Mouse (Mus musculus): Measurements from ENCODE around the gene Sgms1. TPM values are rescaled to one million over a fixed set of nuclear protein-coding genes. Genes with fewer than 3 reads are reported as not detected.

The Sgms1 gene
- polyA plus RNA-seq, 1 experiment from 2014 or later = 45.0 TPM

DNA sequence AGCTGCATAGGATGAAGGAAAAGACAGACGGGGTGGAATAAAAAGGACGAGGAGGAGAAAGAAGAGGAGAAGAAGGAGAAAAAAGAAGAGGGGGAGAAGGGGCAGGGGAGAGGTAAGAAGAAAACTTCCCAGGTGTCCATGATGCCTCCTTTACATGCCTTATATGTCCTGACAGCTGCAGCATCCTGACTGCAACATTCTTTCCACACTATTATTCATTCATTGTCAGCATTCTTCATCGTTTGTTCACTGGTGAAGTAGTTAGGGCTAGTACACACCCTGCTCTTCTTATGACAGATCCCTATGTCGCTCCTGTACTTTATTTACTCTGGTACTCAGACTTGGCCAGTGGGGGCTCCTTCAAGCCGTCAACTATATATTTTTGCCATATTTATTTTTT, 98.4 kb downstream of the Sgms1 start:
- no peaks in the 10 kb centered on the region for H3K27me3 ChIP-seq (replicated peaks)
- no peak overlapping the region for H3K27ac ChIP-seq (ENCODE audit: poor library complexity, severe bottlenecking)
- H3K9ac ChIP-seq = no peak overlapping the region
- no peaks in the 10 kb centered on the region for H3K36me3 ChIP-seq
- H3K4me3 ChIP-seq = no peak overlapping the region
- peaks cover 30% of the 10 kb centered on the region for H3K4me1 ChIP-seq (replicated peaks)
- 76% methylated on average over 5 of the region's 5 CpGs for WGBS
- ATAC-seq (ENCODE audit: insufficient number of reproducible peaks, low FRiP score) = no peak
- H3K4me2 ChIP-seq = no peak overlapping the region
- H3K9me3 ChIP-seq (replicated peaks) = no peaks in the 10 kb centered on the region

DNA sequence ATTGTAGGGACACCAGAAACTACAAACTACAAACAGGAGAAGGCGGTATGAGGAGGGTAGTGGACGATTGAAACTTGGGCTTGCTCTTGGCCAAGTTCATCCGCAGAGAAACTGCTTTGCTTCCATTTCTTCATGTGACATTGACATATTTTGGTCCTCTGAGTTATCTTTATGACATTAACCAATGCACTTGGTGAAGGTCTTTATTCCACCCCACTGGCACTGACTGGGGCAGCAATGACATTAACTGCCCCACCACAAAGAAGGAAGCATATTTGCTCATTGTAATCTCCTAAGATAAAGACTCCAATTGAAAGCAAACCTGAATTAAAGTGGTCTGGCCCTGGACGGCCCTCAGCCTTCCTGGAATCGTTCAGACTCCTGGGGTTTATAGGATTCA, 100.6 kb downstream of the Sgms1 start:
- no peak for ATAC-seq (ENCODE audit: insufficient number of reproducible peaks, low FRiP score)
- Histone ChIP-seq H3K27ac (ENCODE audit: poor library complexity, severe bottlenecking) (no peak overlapping the region), H3K27me3 (replicated peaks) (no peaks in the 10 kb centered on the region), H3K36me3 (no peaks in the 10 kb centered on the region), H3K4me2 (no peak overlapping the region), H3K9ac (no peak overlapping the region), H3K4me1 (replicated peaks) (peaks cover 30% of the 10 kb centered on the region), H3K9me3 (replicated peaks) (no peaks in the 10 kb centered on the region), H3K4me3 (no peak overlapping the region)
- WGBS = 70% methylated on average over 5 of the region's 5 CpGs

DNA sequence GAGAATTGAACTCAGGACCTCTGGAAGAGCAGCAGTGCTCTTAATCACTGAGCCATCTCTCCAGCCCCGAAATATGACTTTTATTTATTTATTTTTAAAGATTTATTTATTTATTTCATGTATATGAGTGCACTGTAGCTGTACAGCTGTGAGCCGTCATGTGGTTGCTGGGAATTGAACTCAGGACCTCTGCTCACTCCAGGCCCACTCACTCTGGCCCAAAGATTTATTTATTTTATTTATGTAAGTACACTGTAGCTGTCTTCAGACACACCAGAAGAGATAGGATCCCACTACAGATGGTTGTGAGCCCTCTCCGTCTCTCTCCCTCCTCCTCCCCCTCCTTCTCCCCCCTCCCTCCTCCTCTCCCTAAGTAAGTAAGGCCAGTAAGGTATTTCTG, 101.7 kb downstream of the Sgms1 start:
- ATAC-seq (ENCODE audit: insufficient number of reproducible peaks, low FRiP score) = no peak
- Histone ChIP-seq H3K36me3 (no peaks in the 10 kb centered on the region), H3K27ac (ENCODE audit: poor library complexity, severe bottlenecking) (no peak overlapping the region), H3K4me2 (no peak overlapping the region), H3K9me3 (replicated peaks) (no peaks in the 10 kb centered on the region), H3K27me3 (replicated peaks) (no peaks in the 10 kb centered on the region), H3K4me3 (no peak overlapping the region), H3K4me1 (replicated peaks) (peaks cover 20% of the 10 kb centered on the region), H3K9ac (no peak overlapping the region)
- WGBS = 89% methylated on average over 3 of the region's 3 CpGs

GRCm38 (mm10) chr19:32285455-32285831, 104.1 kb downstream of the Sgms1 start:
- 81% methylated on average over 3 of the region's 3 CpGs for WGBS
- H3K9me3 ChIP-seq (replicated peaks) = no peaks in the 10 kb centered on the region
- no peak for ATAC-seq (ENCODE audit: insufficient number of reproducible peaks, low FRiP score)
- H3K4me2 ChIP-seq = no peak overlapping the region
- H3K4me3 ChIP-seq = no peak overlapping the region
- no peaks in the 10 kb centered on the region for H3K27me3 ChIP-seq (replicated peaks)
- no peaks in the 10 kb centered on the region for H3K36me3 ChIP-seq
- H3K9ac ChIP-seq = no peak overlapping the region
- peaks cover 26% of the 10 kb centered on the region for H3K4me1 ChIP-seq (replicated peaks)
- no peak overlapping the region for H3K27ac ChIP-seq (ENCODE audit: poor library complexity, severe bottlenecking)

DNA sequence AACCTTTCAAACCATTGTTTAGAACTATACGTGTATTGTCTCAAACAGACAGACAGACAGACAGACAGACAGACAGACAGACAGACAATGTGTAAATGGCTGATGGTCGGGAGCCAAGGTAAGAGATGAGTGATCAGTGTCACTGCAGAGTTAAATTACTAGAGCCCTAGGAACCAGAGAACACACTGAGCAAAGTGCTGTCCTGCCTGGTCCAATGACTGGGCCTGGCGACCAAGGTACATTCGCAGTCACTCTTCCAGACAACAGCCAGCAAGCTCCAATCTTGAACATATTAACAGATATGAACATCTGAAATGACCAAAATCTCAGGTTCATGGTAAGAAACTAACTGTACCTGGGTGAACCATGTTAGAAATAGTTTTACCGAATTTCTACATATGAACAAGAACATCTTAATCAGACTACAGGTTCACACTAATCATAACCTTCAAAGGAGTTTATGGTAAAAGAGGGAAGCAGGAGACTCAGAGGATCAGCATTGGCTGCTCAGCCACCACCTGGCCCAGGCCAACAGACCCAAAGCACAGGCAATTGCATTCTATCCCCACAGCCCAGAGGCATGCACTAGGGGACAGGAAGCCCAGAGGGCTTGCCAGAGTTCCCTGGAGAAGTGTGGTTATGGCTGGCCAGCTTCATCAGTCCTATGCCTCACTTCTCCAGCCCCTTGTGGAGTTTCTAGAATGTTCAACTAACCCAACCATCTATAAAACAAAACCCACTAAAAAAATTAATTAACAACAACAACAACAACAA, 104.6 kb downstream of the Sgms1 start:
- no peak for ATAC-seq (ENCODE audit: insufficient number of reproducible peaks, low FRiP score)
- Histone ChIP-seq H3K36me3 (no peaks in the 10 kb centered on the region), H3K4me2 (no peak overlapping the region), H3K4me3 (no peak overlapping the region), H3K9me3 (replicated peaks) (no peaks in the 10 kb centered on the region), H3K9ac (no peak overlapping the region), H3K27me3 (replicated peaks) (no peaks in the 10 kb centered on the region), H3K4me1 (replicated peaks) (peaks cover 32% of the 10 kb centered on the region), H3K27ac (ENCODE audit: poor library complexity, severe bottlenecking) (no peak overlapping the region)
- WGBS = 87% methylated on average over 5 of the region's 5 CpGs

DNA sequence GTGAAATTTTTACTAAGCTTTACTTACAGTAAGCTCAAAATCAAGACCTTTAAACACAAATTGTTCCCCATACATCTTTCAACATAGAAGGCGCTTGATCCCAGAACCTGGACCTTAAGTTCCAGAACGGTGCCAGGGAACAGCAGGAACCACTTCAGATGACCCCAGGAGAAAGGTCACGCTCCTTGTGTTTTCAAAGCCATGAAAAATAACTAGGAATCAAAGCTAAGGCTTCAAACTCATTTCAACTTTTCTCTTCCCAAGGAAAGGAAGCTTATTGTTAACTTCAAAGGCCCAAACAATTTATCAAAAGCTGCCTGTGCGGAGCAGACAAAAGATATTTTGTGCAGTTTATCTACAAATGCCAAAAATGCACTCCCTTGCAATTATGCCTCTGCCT, 107.6 kb downstream of the Sgms1 start:
- 63% methylated on average over 4 of the region's 4 CpGs for WGBS
- H3K9me3 ChIP-seq (replicated peaks) = no peaks in the 10 kb centered on the region
- H3K4me2 ChIP-seq = no peak overlapping the region
- no peak overlapping the region for H3K9ac ChIP-seq
- no peak overlapping the region for H3K4me3 ChIP-seq
- H3K27me3 ChIP-seq (replicated peaks) = no peaks in the 10 kb centered on the region
- no peak for ATAC-seq (ENCODE audit: insufficient number of reproducible peaks, low FRiP score)
- no peaks in the 10 kb centered on the region for H3K36me3 ChIP-seq
- peaks cover 37% of the 10 kb centered on the region for H3K4me1 ChIP-seq (replicated peaks)
- no peak overlapping the region for H3K27ac ChIP-seq (ENCODE audit: poor library complexity, severe bottlenecking)

DNA sequence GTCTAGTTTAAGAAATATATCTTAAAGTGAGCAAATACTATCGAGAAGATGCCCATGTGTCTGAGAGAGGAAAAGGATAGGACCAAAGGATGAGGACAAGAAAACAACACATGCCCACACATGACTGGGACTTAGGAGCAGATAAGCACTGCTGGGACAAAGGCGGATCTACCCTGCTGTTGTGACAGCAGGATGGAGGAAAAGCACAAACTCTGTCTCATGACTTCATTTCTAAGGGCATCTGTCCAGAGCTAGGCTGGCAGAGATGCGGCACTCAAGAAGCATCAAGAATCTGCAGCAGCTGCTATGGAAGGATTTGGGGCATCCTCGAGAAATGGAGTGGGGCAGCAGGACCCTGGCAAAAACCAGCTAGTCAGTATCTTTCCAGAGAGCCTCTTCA, 109.1 kb downstream of the Sgms1 start:
- Histone ChIP-seq H3K4me3 (no peak overlapping the region), H3K4me2 (no peak overlapping the region), H3K36me3 (no peaks in the 10 kb centered on the region), H3K9me3 (replicated peaks) (no peaks in the 10 kb centered on the region), H3K9ac (no peak overlapping the region), H3K27ac (ENCODE audit: poor library complexity, severe bottlenecking) (no peak overlapping the region), H3K4me1 (replicated peaks) (peaks cover 48% of the 10 kb centered on the region), H3K27me3 (replicated peaks) (no peaks in the 10 kb centered on the region)
- ATAC-seq (ENCODE audit: insufficient number of reproducible peaks, low FRiP score) = no peak
- WGBS = 57% methylated on average over 4 of the region's 4 CpGs

DNA sequence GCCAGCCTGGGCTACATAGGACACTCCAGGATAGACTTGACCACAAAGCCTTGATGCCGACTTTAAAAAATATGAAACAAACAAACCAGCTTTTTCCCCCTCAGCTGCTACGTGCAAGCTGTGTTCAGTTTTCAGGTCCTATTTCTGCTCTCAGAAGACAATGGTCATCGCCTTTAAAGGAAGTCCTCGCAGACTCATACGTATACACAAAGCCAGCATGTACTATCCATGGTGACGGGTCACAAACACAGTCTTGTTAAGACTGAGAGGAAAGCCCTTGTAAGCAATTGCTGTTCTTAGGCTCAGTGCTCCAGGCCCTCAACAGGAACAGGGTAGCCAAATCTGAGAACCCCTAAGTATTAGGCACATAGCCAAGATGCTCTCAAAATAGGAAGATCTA, 110.1 kb downstream of the Sgms1 start:
- Histone ChIP-seq H3K36me3 (no peaks in the 10 kb centered on the region), H3K4me3 (no peak overlapping the region), H3K9ac (no peak overlapping the region), H3K9me3 (replicated peaks) (no peaks in the 10 kb centered on the region), H3K4me1 (replicated peaks) (peaks cover 48% of the 10 kb centered on the region), H3K27me3 (replicated peaks) (no peaks in the 10 kb centered on the region), H3K4me2 (no peak overlapping the region), H3K27ac (ENCODE audit: poor library complexity, severe bottlenecking) (no peak overlapping the region)
- no peak for ATAC-seq (ENCODE audit: insufficient number of reproducible peaks, low FRiP score)
- 81% methylated on average over 6 of the region's 6 CpGs for WGBS

DNA sequence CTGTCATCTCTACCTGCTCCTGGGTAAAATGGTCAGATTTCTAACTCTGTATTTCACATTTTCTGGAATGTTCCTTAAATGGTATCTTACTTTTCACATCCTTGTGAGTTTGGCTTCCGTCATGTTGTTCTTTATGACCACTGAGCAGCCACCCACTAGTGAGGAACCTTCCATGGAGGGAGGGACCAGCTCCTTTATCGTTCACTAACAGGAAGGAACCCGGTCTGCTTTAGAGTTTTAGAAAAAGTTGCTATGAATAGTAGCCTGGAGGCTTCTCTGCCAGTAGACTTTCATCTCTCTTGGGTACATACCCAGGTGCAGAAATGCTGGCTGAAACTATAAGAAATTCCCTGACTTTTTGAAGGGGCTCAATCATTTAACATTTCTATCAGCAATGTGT, 111.6 kb downstream of the Sgms1 start:
- H3K9me3 ChIP-seq (replicated peaks) = no peaks in the 10 kb centered on the region
- peaks cover 49% of the 10 kb centered on the region for H3K4me1 ChIP-seq (replicated peaks)
- no peaks in the 10 kb centered on the region for H3K27me3 ChIP-seq (replicated peaks)
- no peak overlapping the region for H3K4me3 ChIP-seq
- WGBS = 61% methylated on average over 3 of the region's 3 CpGs
- no peak overlapping the region for H3K4me2 ChIP-seq
- no peak for ATAC-seq (ENCODE audit: insufficient number of reproducible peaks, low FRiP score)
- no peaks in the 10 kb centered on the region for H3K36me3 ChIP-seq
- no peak overlapping the region for H3K27ac ChIP-seq (ENCODE audit: poor library complexity, severe bottlenecking)
- H3K9ac ChIP-seq = no peak overlapping the region

DNA sequence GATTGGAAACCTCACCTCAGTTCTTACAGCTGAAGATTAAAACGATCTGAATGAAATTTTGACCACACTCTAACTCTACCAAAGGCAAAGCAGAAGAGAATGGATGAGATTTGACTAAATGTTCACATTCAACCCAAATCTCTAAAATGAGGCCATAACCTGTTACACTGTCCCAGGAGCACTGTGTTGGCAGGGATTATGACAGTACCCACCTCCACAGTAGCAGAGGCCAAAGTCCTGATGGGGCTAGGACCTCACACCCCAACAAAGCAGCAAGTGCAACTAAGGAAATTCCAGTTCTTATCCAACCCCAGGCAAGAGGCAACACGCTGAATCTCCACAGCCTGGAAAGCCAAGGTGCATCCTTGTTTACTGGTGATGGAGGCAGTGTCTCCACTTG, 112.2 kb downstream of the Sgms1 start:
- Histone ChIP-seq H3K4me2 (no peak overlapping the region), H3K27ac (ENCODE audit: poor library complexity, severe bottlenecking) (no peak overlapping the region), H3K9me3 (replicated peaks) (no peaks in the 10 kb centered on the region), H3K4me1 (replicated peaks) (peaks cover 54% of the 10 kb centered on the region), H3K4me3 (no peak overlapping the region), H3K9ac (no peak overlapping the region), H3K27me3 (replicated peaks) (no peaks in the 10 kb centered on the region), H3K36me3 (no peaks in the 10 kb centered on the region)
- WGBS = 90% methylated on average over 2 of the region's 2 CpGs
- ATAC-seq (ENCODE audit: insufficient number of reproducible peaks, low FRiP score) = no peak

GRCm38 (mm10) chr19:32276817-32277216, 112.7 kb downstream of the Sgms1 start:
- no peak for ATAC-seq (ENCODE audit: insufficient number of reproducible peaks, low FRiP score)

DNA sequence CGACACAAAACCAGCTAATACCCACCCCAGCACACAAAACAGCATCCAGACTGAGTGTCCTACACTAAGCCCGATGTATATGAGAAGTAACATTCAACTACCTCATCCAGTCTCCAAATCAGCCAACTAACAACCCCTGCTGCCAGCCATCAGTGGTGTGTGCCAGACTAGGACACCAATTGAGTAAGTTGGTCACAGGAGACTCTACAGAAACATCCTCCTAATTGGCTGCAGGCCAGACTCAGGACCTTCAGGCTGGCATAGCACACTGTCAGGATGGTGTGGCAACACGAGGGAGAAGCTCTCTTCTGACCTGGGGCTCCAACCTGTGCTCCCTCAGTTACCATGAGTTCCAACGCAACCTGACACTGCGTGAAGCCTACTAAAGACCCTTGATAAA, 113.3 kb downstream of the Sgms1 start:
- WGBS = 86% methylated on average over 5 of the region's 5 CpGs
- H3K4me1 ChIP-seq (replicated peaks) = peaks cover 54% of the 10 kb centered on the region

More at GRCm38 (mm10) chr19:32276817-32277216, 112.7 kb downstream of the Sgms1 start:
- Histone ChIP-seq H3K4me3 (no peak overlapping the region), H3K4me1 (replicated peaks) (peaks cover 54% of the 10 kb centered on the region), H3K9ac (no peak overlapping the region), H3K9me3 (replicated peaks) (no peaks in the 10 kb centered on the region), H3K4me2 (no peak overlapping the region), H3K27ac (ENCODE audit: poor library complexity, severe bottlenecking) (no peak overlapping the region), H3K27me3 (replicated peaks) (no peaks in the 10 kb centered on the region), H3K36me3 (no peaks in the 10 kb centered on the region)
- 88% methylated on average over 8 of the region's 8 CpGs for WGBS

More for the DNA sequence above, 113.3 kb downstream of the Sgms1 start:
- H3K27me3 ChIP-seq (replicated peaks) = no peaks in the 10 kb centered on the region
- H3K4me2 ChIP-seq = no peak overlapping the region
- no peaks in the 10 kb centered on the region for H3K36me3 ChIP-seq
- no peaks in the 10 kb centered on the region for H3K9me3 ChIP-seq (replicated peaks)
- ATAC-seq (ENCODE audit: insufficient number of reproducible peaks, low FRiP score) = no peak
- H3K4me3 ChIP-seq = no peak overlapping the region
- H3K9ac ChIP-seq = no peak overlapping the region
- H3K27ac ChIP-seq (ENCODE audit: poor library complexity, severe bottlenecking) = no peak overlapping the region
